Mouse (Mus musculus) G1E (cell line): ENCODE results near the gene Ascc1.

Experiments
- CTCF ChIP-seq: IDR thresholded peaks from 2 replicates; pipeline ENCODE4 v1.5.1; 2012; ENCODE audit warnings: low read depth, low read length, inconsistent platforms, mixed read lengths
- GATA1 ChIP-seq: IDR thresholded peaks from 2 replicates; pipeline ENCODE4 v1.6.1; 2012; ENCODE audit warnings: borderline replicate concordance, low read length, inconsistent platforms, mixed read lengths
- GATA2 ChIP-seq: IDR thresholded peaks from 2 replicates; pipeline ENCODE4 v1.6.1; 2012; ENCODE audit warnings: low read depth, low read length, inconsistent platforms, borderline replicate concordance

- TF ChIP-seq CTCF (no peak), GATA2 (no peak), GATA1 (no peak)
Measured at GRCm38 (mm10) chr10:60092311-60092710, 89.7 kb downstream of the Ascc1 start.
